Mouse (Mus musculus) ovary, postnatal 36 days (tissue): ENCODE data around the gene Nav2.

Source experiments
- DNase-seq: peaks from one replicate; pipeline ENCODE4 v3.0.0; 2022; ENCODE audit warnings: low spot score, mixed read lengths

The Nav2 gene

GRCm38 (mm10) chr7:48891029-48891428 lies 17.5 kb upstream of the Nav2 start:
- no peak for DNase-seq

- no peak for DNase-seq
Observed at GRCm38 (mm10) chr7:48893093-48893492, 15.4 kb upstream of the Nav2 start.

GRCm38 (mm10) chr7:48894152-48894551 lies 14.4 kb upstream of the Nav2 start:
- DNase-seq: peak; percentile 63

- DNase-seq: no peak
Observed at GRCm38 (mm10) chr7:48894763-48895162, 13.8 kb upstream of the Nav2 start.

GRCm38 (mm10) chr7:48895475-48895874 lies 13.0 kb upstream of the Nav2 start:
- no peak for DNase-seq

GRCm38 (mm10) chr7:48896051-48896450 lies 12.5 kb upstream of the Nav2 start:
- no peak for DNase-seq

- no peak for DNase-seq
Observed at GRCm38 (mm10) chr7:48897539-48898163, 10.9 kb upstream of the Nav2 start.

GRCm38 (mm10) chr7:48898416-48898815 lies 10.1 kb upstream of the Nav2 start:
- DNase-seq: no peak

GRCm38 (mm10) chr7:48900408-48901167 lies 7.9 kb upstream of the Nav2 start:
- DNase-seq: no peak

- DNase-seq: no peak
Observed at GRCm38 (mm10) chr7:48902454-48902853, 6.1 kb upstream of the Nav2 start.

GRCm38 (mm10) chr7:48909342-48909671 lies 791 bp downstream of the Nav2 start:
- no peak for DNase-seq

- no peak for DNase-seq
Observed at GRCm38 (mm10) chr7:48910282-48910681, 1.8 kb downstream of the Nav2 start.

- no peak for DNase-seq
Observed at GRCm38 (mm10) chr7:48911146-48911545, 2.6 kb downstream of the Nav2 start.

GRCm38 (mm10) chr7:48914630-48915506 lies 6.4 kb downstream of the Nav2 start:
- no peak for DNase-seq

GRCm38 (mm10) chr7:48917463-48917862 lies 8.9 kb downstream of the Nav2 start:
- DNase-seq: no peak

- no peak for DNase-seq
Observed at GRCm38 (mm10) chr7:48917988-48918387, 9.5 kb downstream of the Nav2 start.

GRCm38 (mm10) chr7:48918389-48918788 lies 9.9 kb downstream of the Nav2 start:
- no peak for DNase-seq

- no peak for DNase-seq
Observed at GRCm38 (mm10) chr7:48923620-48924019, 15.1 kb downstream of the Nav2 start.

- no peak for DNase-seq
Observed at GRCm38 (mm10) chr7:48925214-48925613, 16.7 kb downstream of the Nav2 start.

GRCm38 (mm10) chr7:48928364-48928763 lies 19.8 kb downstream of the Nav2 start:
- DNase-seq: peak; percentile 78

GRCm38 (mm10) chr7:48930399-48930798 lies 21.9 kb downstream of the Nav2 start:
- peak; percentile 14 for DNase-seq

- DNase-seq: no peak
Observed at GRCm38 (mm10) chr7:48932138-48932537, 23.6 kb downstream of the Nav2 start.

GRCm38 (mm10) chr7:48934816-48935215 lies 26.3 kb downstream of the Nav2 start:
- DNase-seq: no peak
